Mouse (Mus musculus) megakaryocyte, embryonic 14.5 days (primary cell): ENCODE data around the gene Plekhh1.

Experiments used
- FLI1 ChIP-seq: IDR thresholded peaks from 2 replicates; pipeline ENCODE4 v1.6.1; 2012; ENCODE audit warnings: low read length, inconsistent platforms, mixed read lengths
- GATA1 ChIP-seq: IDR thresholded peaks from 3 replicates; pipeline ENCODE4 v1.6.1; 2012; ENCODE audit warnings: mixed read lengths, low read length, inconsistent platforms, borderline replicate concordance

- no peak for TF ChIP-seq GATA1
- TF ChIP-seq FLI1 = no peak
These were observed 30.6 kb downstream of the Plekhh1 start for GRCm38 (mm10) chr12:79059573-79059972.
